In the genomic region with DNA sequence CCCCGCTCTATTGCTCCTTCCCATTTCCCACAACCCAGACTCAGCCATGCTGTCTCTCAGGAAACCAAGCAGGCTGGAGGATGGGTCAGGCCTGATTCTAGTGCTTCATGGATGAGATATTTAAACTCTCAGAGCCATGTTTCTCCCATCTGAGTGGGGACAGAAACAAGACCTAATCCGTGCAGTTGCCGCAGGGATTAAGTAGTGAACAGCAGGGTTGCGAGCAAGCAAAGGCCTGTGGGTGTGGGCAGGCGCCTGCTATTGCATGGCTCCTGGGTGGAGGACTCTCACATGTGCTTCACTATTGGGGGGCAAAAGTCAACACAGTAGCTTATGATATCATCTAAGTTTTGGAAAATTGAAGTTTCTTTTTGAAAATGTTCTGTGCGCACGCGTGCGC, we compare ENCODE assay signal across 20 mouse cellular contexts. TPM values are rescaled to one million over a fixed set of nuclear protein-coding genes. Genes with fewer than 3 reads are reported as not detected.
DNase-seq lines count a peak whose midpoint lies in the region; ATAC-seq lines count a peak whose summit lies in the region.
"Had no signal": no experiment of that assay in that cellular context is flagged by ENCODE, and none has a peak within 500 bp of the region (broad histone marks: within the 10 kb centered on the region; RNA-seq: fewer than 3 reads in every experiment).

No protein-coding gene starts in this region.

- WGBS in forebrain, embryonic 12.5 days: 77% methylated on average over 9 of the region's 9 CpGs
- WGBS in forebrain, embryonic 11.5 days: 74% methylated on average over 9 of the region's 9 CpGs
- WGBS in midbrain, embryonic 15.5 days: 63% methylated on average over 9 of the region's 9 CpGs
- 63% methylated on average over 9 of the region's 9 CpGs for WGBS in midbrain, embryonic 11.5 days
- WGBS in embryonic facial prominence, embryonic 15.5 days: 65% methylated on average over 8 of the region's 9 CpGs
- WGBS in limb, embryonic 15.5 days: 73% methylated on average over 9 of the region's 9 CpGs

- no peak overlapping the region for H3K4me3 ChIP-seq in forebrain, embryonic 12.5 days (replicated peaks)
- no peak overlapping the region for H3K4me3 ChIP-seq in forebrain, embryonic 11.5 days (ENCODE audit: low read depth, low read length)
- H3K4me3 ChIP-seq in midbrain, embryonic 15.5 days: no peak overlapping the region
- no peak overlapping the region for H3K4me3 ChIP-seq in midbrain, embryonic 11.5 days (ENCODE audit: low read depth, low read length)
- H3K4me3 ChIP-seq in embryonic facial prominence, embryonic 15.5 days (replicated peaks): no peak overlapping the region
- no peak overlapping the region for H3K4me3 ChIP-seq in limb, embryonic 15.5 days
- H3K4me3 ChIP-seq: gastrocnemius, adult 2 months; heart, embryonic 15.5 days; liver, embryonic 12.5 days had no signal

- no peaks in the 10 kb centered on the region for H3K9me3 ChIP-seq in forebrain, embryonic 12.5 days
- H3K9me3 ChIP-seq in forebrain, embryonic 11.5 days (ENCODE audit: control insufficient read depth, low read length): no peaks in the 10 kb centered on the region
- no peaks in the 10 kb centered on the region for H3K9me3 ChIP-seq in midbrain, embryonic 15.5 days
- no peaks in the 10 kb centered on the region for H3K9me3 ChIP-seq in midbrain, embryonic 11.5 days (ENCODE audit: control insufficient read depth, low read length)
- H3K9me3 ChIP-seq in embryonic facial prominence, embryonic 15.5 days (replicated peaks): no peaks in the 10 kb centered on the region
- H3K9me3 ChIP-seq in limb, embryonic 15.5 days: no peaks in the 10 kb centered on the region
- H3K9me3 ChIP-seq: heart, embryonic 15.5 days; liver, embryonic 12.5 days had no signal

- H3K4me1 ChIP-seq in forebrain, embryonic 12.5 days: peaks cover 28% of the 10 kb centered on the region
- H3K4me1 ChIP-seq in forebrain, embryonic 11.5 days (replicated peaks; ENCODE audit: control insufficient read depth, insufficient read depth, low read length): peaks cover 6% of the 10 kb centered on the region; the same call in 1 of the 2 replicates
- H3K4me1 ChIP-seq in midbrain, embryonic 15.5 days: peaks cover 4% of the 10 kb centered on the region; the same call in 1 of the 2 replicates
- H3K4me1 ChIP-seq in midbrain, embryonic 11.5 days (ENCODE audit: control insufficient read depth, insufficient read depth, low read length): peaks cover 5% of the 10 kb centered on the region; the same call in 1 of the 2 replicates
- H3K4me1 ChIP-seq in embryonic facial prominence, embryonic 15.5 days: peaks cover 36% of the 10 kb centered on the region
- peaks cover 19% of the 10 kb centered on the region for H3K4me1 ChIP-seq in limb, embryonic 15.5 days
- H3K4me1 ChIP-seq: liver, embryonic 12.5 days had no signal

- peak overlapping the region; percentile 54; the same call in 1 of the 2 replicates for H3K27ac ChIP-seq in forebrain, embryonic 12.5 days
- no peak overlapping the region for H3K27ac ChIP-seq in forebrain, embryonic 11.5 days (ENCODE audit: low read depth, low read length)
- no peak overlapping the region for H3K27ac ChIP-seq in midbrain, embryonic 15.5 days
- no peak overlapping the region for H3K27ac ChIP-seq in midbrain, embryonic 11.5 days (ENCODE audit: low read depth, low read length)
- H3K27ac ChIP-seq in embryonic facial prominence, embryonic 15.5 days (replicated peaks): peak overlapping the region; percentile 87
- H3K27ac ChIP-seq in limb, embryonic 15.5 days: peak overlapping the region; percentile 75
- H3K27ac ChIP-seq: gastrocnemius, adult 2 months; heart, embryonic 15.5 days; liver, embryonic 12.5 days; macrophage had no signal

- no peaks in the 10 kb centered on the region; the same call in 1 of the 2 replicates for H3K27me3 ChIP-seq in forebrain, embryonic 12.5 days
- H3K27me3 ChIP-seq in forebrain, embryonic 11.5 days (ENCODE audit: control insufficient read depth, insufficient read depth, low read length): no peaks in the 10 kb centered on the region
- H3K27me3 ChIP-seq in midbrain, embryonic 15.5 days (replicated peaks): no peaks in the 10 kb centered on the region
- no peaks in the 10 kb centered on the region for H3K27me3 ChIP-seq in midbrain, embryonic 11.5 days (ENCODE audit: control insufficient read depth, insufficient read depth, low read length)
- H3K27me3 ChIP-seq in embryonic facial prominence, embryonic 15.5 days: no peaks in the 10 kb centered on the region
- no peaks in the 10 kb centered on the region for H3K27me3 ChIP-seq in limb, embryonic 15.5 days
- H3K27me3 ChIP-seq: heart, embryonic 15.5 days; liver, embryonic 12.5 days had no signal

- no peak for ATAC-seq in forebrain, embryonic 12.5 days (ENCODE audit: low FRiP score)
- ATAC-seq in forebrain, embryonic 11.5 days (replicated peaks; ENCODE audit: low FRiP score): no peak
- 0 out of 2 replicates have a peak, but pooled peaks have one; percentile 43 for ATAC-seq in midbrain, embryonic 15.5 days (replicated peaks)
- no peak for ATAC-seq in midbrain, embryonic 11.5 days (ENCODE audit: low FRiP score)
- ATAC-seq in embryonic facial prominence, embryonic 15.5 days (ENCODE audit: insufficient number of reproducible peaks, low FRiP score, low TSS enrichment, low read depth): 0 out of 2 replicates have a peak, but pooled peaks have one; percentile 30
- no peak for ATAC-seq in limb, embryonic 15.5 days (ENCODE audit: insufficient number of reproducible peaks, low FRiP score, low TSS enrichment, low read depth)
- ATAC-seq: liver, embryonic 12.5 days had no signal

- no peaks in the 10 kb centered on the region for H3K36me3 ChIP-seq in forebrain, embryonic 12.5 days (replicated peaks)
- H3K36me3 ChIP-seq in forebrain, embryonic 11.5 days (ENCODE audit: control insufficient read depth, insufficient read depth, low read length): no peaks in the 10 kb centered on the region
- H3K36me3 ChIP-seq in midbrain, embryonic 15.5 days (replicated peaks): no peaks in the 10 kb centered on the region
- H3K36me3 ChIP-seq in midbrain, embryonic 11.5 days (ENCODE audit: control insufficient read depth, insufficient read depth, low read length): no peaks in the 10 kb centered on the region
- no peaks in the 10 kb centered on the region for H3K36me3 ChIP-seq in embryonic facial prominence, embryonic 15.5 days
- H3K36me3 ChIP-seq in limb, embryonic 15.5 days: no peaks in the 10 kb centered on the region
- H3K36me3 ChIP-seq: heart, embryonic 15.5 days; liver, embryonic 12.5 days had no signal

- H3K4me2 ChIP-seq in forebrain, embryonic 12.5 days: no peak overlapping the region
- no peak overlapping the region for H3K4me2 ChIP-seq in forebrain, embryonic 11.5 days (ENCODE audit: low read depth, low read length, severe bottlenecking)
- no peak overlapping the region for H3K4me2 ChIP-seq in midbrain, embryonic 15.5 days
- H3K4me2 ChIP-seq in midbrain, embryonic 11.5 days: no peak overlapping the region
- peak overlapping the region; percentile 24; the same call in 1 of the 2 replicates for H3K4me2 ChIP-seq in embryonic facial prominence, embryonic 15.5 days (replicated peaks)
- no peak overlapping the region for H3K4me2 ChIP-seq in limb, embryonic 15.5 days
- H3K4me2 ChIP-seq: heart, embryonic 15.5 days; liver, embryonic 12.5 days; lung, embryonic 14.5 days had no signal

- 0 out of 2 replicates have a peak overlapping the region, but pooled peaks have one; percentile 34 for H3K9ac ChIP-seq in forebrain, embryonic 12.5 days
- no peak overlapping the region for H3K9ac ChIP-seq in forebrain, embryonic 11.5 days (ENCODE audit: low read length)
- no peak overlapping the region for H3K9ac ChIP-seq in midbrain, embryonic 15.5 days
- H3K9ac ChIP-seq in midbrain, embryonic 11.5 days (ENCODE audit: low read length): no peak overlapping the region
- no peak overlapping the region for H3K9ac ChIP-seq in embryonic facial prominence, embryonic 15.5 days
- no peak overlapping the region for H3K9ac ChIP-seq in limb, embryonic 15.5 days
- H3K9ac ChIP-seq: forebrain, postnatal 0 days; heart, embryonic 15.5 days; liver, embryonic 12.5 days; lung, embryonic 14.5 days had no signal

- no peak for DNase-seq in forebrain, embryonic 11.5 days (ENCODE audit: low spot score)
- DNase-seq in midbrain, embryonic 11.5 days (ENCODE audit: low spot score, missing footprints): no peak
- no peak for DNase-seq in lung, postnatal 36 days
- DNase-seq in gastrocnemius, postnatal 14 days: no peak
- DNase-seq: adrenal gland, adult 8-10 months; cerebellum, adult 18-20 months; cerebellum, postnatal 36 days; forebrain, postnatal 0 days; gastrocnemius, adult 2 months; heart, adult 11 months; kidney, adult 18-20 months; kidney, postnatal 14 days; lung, embryonic 14.5 days had no signal

- intact Hi-C loops in gastrocnemius, postnatal 14 days (cut with DNase I; ENCODE audit: low total_unique reads): no loop called here

RNA-seq across cellular contexts. Expression of a gene that starts 32.8 kb away (rescaled TPM):
- 16.0 and 18.2 TPM in 2 replicates for polyA plus RNA-seq in forebrain, embryonic 12.5 days (2016; fragmentation: Nextera tagmentation; extraction: Ambion mirVana)
- polyA plus RNA-seq in forebrain, embryonic 11.5 days (2014; fragmentation: Nextera tagmentation; extraction: Ambion mirVana): 22.2 TPM in 2 replicates
- polyA plus RNA-seq in midbrain, embryonic 15.5 days (2015; fragmentation: Nextera tagmentation; extraction: Ambion mirVana): 9.3 and 10.3 TPM in 2 replicates
- polyA plus RNA-seq in midbrain, embryonic 11.5 days (2014; fragmentation: Nextera tagmentation; extraction: Ambion mirVana): 12.3 and 13.7 TPM in 2 replicates
- polyA plus RNA-seq in embryonic facial prominence, embryonic 15.5 days (2015; fragmentation: Nextera tagmentation; extraction: Ambion mirVana): 64.0 and 67.1 TPM in 2 replicates
- 39.1 and 41.0 TPM in 2 replicates for polyA plus RNA-seq in limb, embryonic 15.5 days (2015; fragmentation: Nextera tagmentation; extraction: Ambion mirVana)
- 10 to 100 TPM; 11.9 to 15.8 TPM for total RNA-seq in gastrocnemius, postnatal 14 days (2021)

Comparison
In these comparisons a context has a peak if more than half of its experiments do, and no peak if none do; other contexts are left out.
1. ATAC-seq: peak in midbrain, embryonic 15.5 days (single experiment) and embryonic facial prominence, embryonic 15.5 days (single experiment); none in forebrain, embryonic 12.5 days (single experiment), forebrain, embryonic 11.5 days (single experiment), midbrain, embryonic 11.5 days (single experiment) and limb, embryonic 15.5 days (single experiment).
2. H3K27ac ChIP-seq: peak in forebrain, embryonic 12.5 days (single experiment), embryonic facial prominence, embryonic 15.5 days (single experiment) and limb, embryonic 15.5 days (single experiment); none in forebrain, embryonic 11.5 days (single experiment), midbrain, embryonic 15.5 days (single experiment) and midbrain, embryonic 11.5 days (single experiment).